Mouse (Mus musculus) midbrain, embryonic 12.5 days (tissue): Measurements from ENCODE around the gene Spns3. TPM values are rescaled to one million over a fixed set of nuclear protein-coding genes. Genes with fewer than 3 reads are reported as not detected.

Experiments used
- ATAC-seq: fragments of 200-750 bp; cut with Nextera tagmentation; 2 replicates; pipeline ENCODE4 v1.8.0; 2017; ENCODE audit warnings: low read depth, moderate TSS enrichment, moderate library complexity; ENCODE audit not compliant: low FRiP score
- H3K27ac ChIP-seq: fragments of 300-500 bp; sonication (generic); replicated peaks from 2 replicates; pipeline ENCODE4 v1.5.1; 2016; ENCODE audit warnings: mild to moderate bottlenecking
- H3K27me3 ChIP-seq: fragments of 300-500 bp; sonication (generic); 2 replicates; pipeline ENCODE4 v1.6.1; 2016; ENCODE audit warnings: mild to moderate bottlenecking
- H3K36me3 ChIP-seq: fragments of 300-500 bp; sonication (generic); 2 replicates; pipeline ENCODE4 v1.6.1; 2016
- H3K4me1 ChIP-seq: fragments of 300-500 bp; sonication (generic); 2 replicates; pipeline ENCODE4 v1.6.1; 2016
- H3K4me2 ChIP-seq: fragments of 300-500 bp; sonication (generic); replicated peaks from 2 replicates; pipeline ENCODE4 v1.6.1; 2016; ENCODE audit warnings: mild to moderate bottlenecking, moderate library complexity
- H3K4me3 ChIP-seq: fragments of 300-500 bp; sonication (generic); 2 replicates; pipeline ENCODE4 v1.5.1; 2016; ENCODE audit warnings: mild to moderate bottlenecking
- H3K9ac ChIP-seq: fragments of 300-500 bp; sonication (generic); replicated peaks from 2 replicates; pipeline ENCODE4 v1.6.1; 2016; ENCODE audit warnings: mild to moderate bottlenecking, moderate library complexity
- H3K9me3 ChIP-seq: fragments of 300-500 bp; sonication (generic); 2 replicates; pipeline ENCODE4 v1.6.1; 2016; ENCODE audit warnings: mild to moderate bottlenecking
- WGBS: fragments of 180-500 bp; shearing (Covaris S2); methylation state at CpG from one replicate; pipeline ENCODE4 v1.1.7; 2016; 5-methylcytosine and 5-hydroxymethylcytosine counted together
- polyA plus RNA-seq: library from polyadenylated mRNA; unstranded; fragments of >200 nt; fragmentation: Nextera tagmentation; extraction: Ambion mirVana; gene quantifications from 2 replicates; pipeline ENCODE4 v1.2.1, GENCODE M21; 2016

The Spns3 gene
- polyA plus RNA-seq, 1 experiment from 2014 or later, result 0.10 TPM

GRCm38 (mm10) chr11:72502236-72502635 is 48.1 kb downstream of the Spns3 start:
- Histone ChIP-seq H3K9me3 (no peaks in the 10 kb centered on the region), H3K27ac (0 out of 2 replicates have a peak overlapping the region, but pooled peaks have one; percentile 1), H3K4me2 (no peak overlapping the region), H3K36me3 (no peaks in the 10 kb centered on the region), H3K4me3 (no peak overlapping the region), H3K4me1 (peaks cover 21% of the 10 kb centered on the region), H3K9ac (no peak overlapping the region), H3K27me3 (peaks cover 12% of the 10 kb centered on the region)
- no peak for ATAC-seq
- WGBS, result 16% methylated on average over 8 of the region's 8 CpGs

GRCm38 (mm10) chr11:72501426-72502002 is 48.8 kb downstream of the Spns3 start:
- no peak overlapping the region for H3K9ac ChIP-seq
- H3K36me3 ChIP-seq, result no peaks in the 10 kb centered on the region
- peaks cover 12% of the 10 kb centered on the region for H3K27me3 ChIP-seq
- H3K4me3 ChIP-seq, result no peak overlapping the region
- WGBS, result 30% methylated on average over 5 of the region's 5 CpGs
- no peak overlapping the region for H3K27ac ChIP-seq
- H3K9me3 ChIP-seq, result no peaks in the 10 kb centered on the region
- no peak for ATAC-seq
- no peak overlapping the region for H3K4me2 ChIP-seq
- H3K4me1 ChIP-seq, result peaks cover 22% of the 10 kb centered on the region

GRCm38 (mm10) chr11:72500139-72500538 is 50.2 kb downstream of the Spns3 start:
- Histone ChIP-seq H3K4me1 (peaks cover 22% of the 10 kb centered on the region), H3K36me3 (no peaks in the 10 kb centered on the region), H3K9ac (no peak overlapping the region), H3K4me2 (no peak overlapping the region), H3K4me3 (no peak overlapping the region), H3K27me3 (peaks cover 12% of the 10 kb centered on the region), H3K27ac (no peak overlapping the region), H3K9me3 (no peaks in the 10 kb centered on the region)
- WGBS, result 90% methylated on average over 4 of the region's 4 CpGs
- ATAC-seq, result no peak

- no peak overlapping the region for H3K9ac ChIP-seq
- 15% methylated on average over 4 of the region's 4 CpGs for WGBS
- ATAC-seq, result no peak
- H3K4me1 ChIP-seq, result peaks cover 9% of the 10 kb centered on the region
- no peak overlapping the region for H3K4me2 ChIP-seq
- H3K27me3 ChIP-seq, result peaks cover 6% of the 10 kb centered on the region; the same call in 1 of the 2 replicates
- H3K36me3 ChIP-seq, result no peaks in the 10 kb centered on the region
- H3K4me3 ChIP-seq, result no peak overlapping the region
- H3K27ac ChIP-seq, result no peak overlapping the region
- H3K9me3 ChIP-seq, result no peaks in the 10 kb centered on the region
Observed at GRCm38 (mm10) chr11:72497367-72497766, 52.9 kb downstream of the Spns3 start.

- Histone ChIP-seq H3K4me3 (no peak overlapping the region), H3K36me3 (no peaks in the 10 kb centered on the region), H3K27me3 (peaks cover 6% of the 10 kb centered on the region; the same call in 1 of the 2 replicates), H3K9ac (no peak overlapping the region), H3K4me2 (no peak overlapping the region), H3K9me3 (no peaks in the 10 kb centered on the region), H3K4me1 (peaks cover 4% of the 10 kb centered on the region; the same call in 1 of the 2 replicates), H3K27ac (no peak overlapping the region)
- no peak for ATAC-seq
- WGBS, result 66% methylated on average over 1 of the region's 1 CpGs
Observed at GRCm38 (mm10) chr11:72496775-72497174, 53.5 kb downstream of the Spns3 start.

- Histone ChIP-seq H3K27ac (no peak overlapping the region), H3K9me3 (no peaks in the 10 kb centered on the region), H3K4me3 (no peak overlapping the region), H3K36me3 (no peaks in the 10 kb centered on the region), H3K4me1 (peaks cover 4% of the 10 kb centered on the region; the same call in 1 of the 2 replicates), H3K9ac (no peak overlapping the region), H3K4me2 (no peak overlapping the region), H3K27me3 (no peaks in the 10 kb centered on the region; the same call in 1 of the 2 replicates)
- WGBS, result 58% methylated on average over 3 of the region's 3 CpGs
- ATAC-seq, result no peak
Observed at GRCm38 (mm10) chr11:72496066-72496465, 54.2 kb downstream of the Spns3 start.

GRCm38 (mm10) chr11:72494046-72494988 is 56.0 kb downstream of the Spns3 start:
- no peak for ATAC-seq
- peaks cover 10% of the 10 kb centered on the region for H3K4me1 ChIP-seq
- no peaks in the 10 kb centered on the region for H3K36me3 ChIP-seq
- H3K4me3 ChIP-seq, result no peak overlapping the region
- H3K27me3 ChIP-seq, result peaks cover 11% of the 10 kb centered on the region
- H3K9ac ChIP-seq, result no peak overlapping the region
- 58% methylated on average over 8 of the region's 8 CpGs for WGBS
- H3K4me2 ChIP-seq, result no peak overlapping the region
- no peak overlapping the region for H3K27ac ChIP-seq
- H3K9me3 ChIP-seq, result no peaks in the 10 kb centered on the region

- no peak overlapping the region for H3K4me2 ChIP-seq
- H3K9me3 ChIP-seq, result no peaks in the 10 kb centered on the region
- no peak overlapping the region for H3K9ac ChIP-seq
- WGBS, result 69% methylated on average over 15 of the region's 15 CpGs
- peaks cover 23% of the 10 kb centered on the region for H3K4me1 ChIP-seq
- no peak for ATAC-seq
- no peaks in the 10 kb centered on the region for H3K36me3 ChIP-seq
- H3K27ac ChIP-seq, result no peak overlapping the region
- H3K27me3 ChIP-seq, result peaks cover 41% of the 10 kb centered on the region
- H3K4me3 ChIP-seq, result no peak overlapping the region
Observed at GRCm38 (mm10) chr11:72491130-72491960, 59.0 kb downstream of the Spns3 start.

- WGBS, result under 1% methylated on average over 39 of the region's 42 CpGs
- peak within 1 kb of the TSS; percentile 81 for H3K27ac ChIP-seq
- peaks cover 41% of the 10 kb centered on the region for H3K27me3 ChIP-seq
- no peaks in the 10 kb centered on the region for H3K36me3 ChIP-seq
- peak within 1 kb of the TSS; percentile 86 for H3K4me2 ChIP-seq
- peaks cover 23% of the 10 kb centered on the region for H3K4me1 ChIP-seq
- peak within 1 kb of the TSS; percentile 76 for H3K4me3 ChIP-seq
- peak; percentile 89 for ATAC-seq
- peak within 1 kb of the TSS; percentile 88 for H3K9ac ChIP-seq
- H3K9me3 ChIP-seq, result no peaks in the 10 kb centered on the region
Observed at GRCm38 (mm10) chr11:72489881-72490301, 60.4 kb downstream of the Spns3 start, which contains the start of gene Spns2. Gene Spns2 (minus strand): TSS chr11:72489904.

- Histone ChIP-seq H3K27ac (peak overlapping the region; percentile 81), H3K4me2 (peak overlapping the region; percentile 86), H3K4me1 (peaks cover 23% of the 10 kb centered on the region), H3K9me3 (no peaks in the 10 kb centered on the region), H3K36me3 (no peaks in the 10 kb centered on the region), H3K27me3 (peaks cover 41% of the 10 kb centered on the region), H3K9ac (peak overlapping the region; percentile 88), H3K4me3 (peak overlapping the region; percentile 76)
- under 1% methylated on average over 35 of the region's 42 CpGs for WGBS
- peak; percentile 10 for ATAC-seq
Observed at GRCm38 (mm10) chr11:72489397-72489796, 60.9 kb downstream of the Spns3 start.

- H3K4me3 ChIP-seq, result peak overlapping the region; percentile 76
- ATAC-seq, result peak; percentile 60
- peaks cover 23% of the 10 kb centered on the region for H3K4me1 ChIP-seq
- H3K27ac ChIP-seq, result peak overlapping the region; percentile 81
- peak overlapping the region; percentile 88 for H3K9ac ChIP-seq
- H3K9me3 ChIP-seq, result no peaks in the 10 kb centered on the region
- H3K4me2 ChIP-seq, result peak overlapping the region; percentile 86
- WGBS, result under 1% methylated on average over 38 of the region's 38 CpGs
- no peaks in the 10 kb centered on the region for H3K36me3 ChIP-seq
- H3K27me3 ChIP-seq, result peaks cover 41% of the 10 kb centered on the region
Observed at GRCm38 (mm10) chr11:72488753-72489271, 61.5 kb downstream of the Spns3 start.
